Mouse (Mus musculus) cortical plate, adult 2 months (tissue): ENCODE data around the gene Smad3.
A peak's percentile ranks its signal among the peaks of the same experiment; 100 is the strongest.

Experiments
- CTCF ChIP-seq: fragments of 200-500 bp; IDR thresholded peaks from 2 replicates; pipeline ENCODE4 v1.5.1; 2011; ENCODE audit warnings: mild to moderate bottlenecking, control low read depth, low read length; ENCODE audit not compliant: insufficient read depth; ENCODE audit errors: extremely low read depth
- POLR2A ChIP-seq: fragments of 200-500 bp; IDR thresholded peaks from 2 replicates; pipeline ENCODE4 v1.6.1; 2011; ENCODE audit warnings: mild to moderate bottlenecking, low read length, control low read depth; ENCODE audit not compliant: insufficient read depth; ENCODE audit errors: extremely low read depth

GRCm38 (mm10) chr9:63649841-63650545 lies 107.8 kb downstream of the Smad3 start:
- TF ChIP-seq CTCF (peak; percentile 39; the same call in 1 of the 2 replicates), POLR2A (no peak)
